Mouse (Mus musculus) olfactory bulb, adult 2 months (tissue): Measurements from ENCODE around the gene Wasf3. TPM values are rescaled to one million over a fixed set of nuclear protein-coding genes. Genes with fewer than 3 reads are reported as not detected.

ENCODE experiments used
- H3K27ac ChIP-seq: fragments of 200-500 bp; 2 replicates; pipeline ENCODE4 v1.5.1; 2012; ENCODE audit warnings: low read depth, low read length; ENCODE audit not compliant: insufficient read depth
- H3K4me1 ChIP-seq: fragments of 200-500 bp; 2 replicates; pipeline ENCODE4 v1.6.1; 2012; ENCODE audit warnings: low read length; ENCODE audit not compliant: control insufficient read depth, insufficient read depth
- H3K4me3 ChIP-seq: fragments of 200-500 bp; 2 replicates; pipeline ENCODE4 v1.5.1; 2012; ENCODE audit warnings: mild to moderate bottlenecking, low read depth, low read length, moderate library complexity; ENCODE audit not compliant: insufficient read depth
- CTCF ChIP-seq: fragments of 200-500 bp; IDR thresholded peaks from 2 replicates; pipeline ENCODE4 v1.5.1; 2012; ENCODE audit warnings: low read depth, mild to moderate bottlenecking, low read length, moderate library complexity; ENCODE audit not compliant: insufficient read depth
- POLR2A ChIP-seq: fragments of 200-500 bp; IDR thresholded peaks from 2 replicates; pipeline ENCODE4 v1.6.1; 2012; ENCODE audit warnings: mild to moderate bottlenecking, low read depth, low read length, moderate library complexity; ENCODE audit not compliant: insufficient read depth
- WGBS: fragments of 180-500 bp; shearing (Covaris S2); methylation state at CpG from one replicate; pipeline ENCODE4 v1.1.7; 2018; 5-methylcytosine and 5-hydroxymethylcytosine counted together
- polyA plus RNA-seq: library from polyadenylated mRNA; stranded (reverse); fragments of >200 nt; gene quantifications from 2 replicates; pipeline ENCODE4 v1.2.4, GENCODE M21; 2012; ENCODE audit warnings: low replicate concordance; ENCODE audit not compliant: missing spikeins, insufficient read depth, insufficient read length

Wasf3 gene
- polyA plus RNA-seq, 1 experiment, result not detected

GRCm38 (mm10) chr5:146362711-146363110 lies 22.1 kb upstream of the Wasf3 start:
- Histone ChIP-seq H3K4me3 (no peak overlapping the region), H3K4me1 (no peaks in the 10 kb centered on the region), H3K27ac (no peak overlapping the region)
- 85% methylated on average over 9 of the region's 9 CpGs for WGBS
- no peak for TF ChIP-seq POLR2A
- TF ChIP-seq CTCF, result no peak

- peaks cover 4% of the 10 kb centered on the region; the same call in 1 of the 2 replicates for H3K4me1 ChIP-seq
- WGBS, result 23% methylated on average over 2 of the region's 2 CpGs
- TF ChIP-seq POLR2A (no peak), CTCF (no peak)
Observed at GRCm38 (mm10) chr5:146368356-146368755, 16.4 kb upstream of the Wasf3 start.

GRCm38 (mm10) chr5:146368971-146369370 lies 15.8 kb upstream of the Wasf3 start:
- TF ChIP-seq POLR2A (no peak), CTCF (no peak)
- WGBS, result 64% methylated on average over 13 of the region's 13 CpGs
- no peak overlapping the region for H3K4me3 ChIP-seq
- H3K4me1 ChIP-seq, result peaks cover 4% of the 10 kb centered on the region; the same call in 1 of the 2 replicates
- H3K27ac ChIP-seq, result no peak overlapping the region

More at GRCm38 (mm10) chr5:146368356-146368755, 16.4 kb upstream of the Wasf3 start:
- H3K4me3 ChIP-seq, result no peak overlapping the region
- H3K27ac ChIP-seq, result no peak overlapping the region

DNA sequence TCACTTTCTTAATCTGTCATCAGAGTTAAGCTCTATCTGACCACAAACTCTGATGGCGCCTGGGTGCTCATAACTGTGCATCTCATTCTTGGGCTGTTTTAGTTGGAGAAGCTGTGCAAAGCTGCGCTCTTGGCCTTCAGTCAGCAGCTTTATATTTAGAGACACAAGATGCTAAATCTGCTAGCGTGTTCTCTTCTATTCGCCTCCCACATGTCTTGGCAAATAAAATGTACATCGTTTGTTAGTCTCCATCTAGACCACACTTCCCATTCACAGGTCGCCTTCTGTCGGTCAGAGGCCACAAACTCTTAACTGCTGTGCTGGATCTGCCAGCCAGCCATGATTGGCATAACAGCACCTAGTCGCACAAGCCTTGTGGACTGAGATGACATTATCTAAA lies 14.0 kb upstream of the Wasf3 start:
- Histone ChIP-seq H3K4me1 (peaks cover 4% of the 10 kb centered on the region; the same call in 1 of the 2 replicates), H3K4me3 (no peak overlapping the region), H3K27ac (no peak overlapping the region)
- WGBS, result 53% methylated on average over 8 of the region's 8 CpGs
- TF ChIP-seq POLR2A (no peak), CTCF (no peak)

GRCm38 (mm10) chr5:146373238-146373637 lies 11.5 kb upstream of the Wasf3 start:
- TF ChIP-seq CTCF (no peak), POLR2A (no peak)
- WGBS, result 75% methylated on average over 11 of the region's 11 CpGs
- Histone ChIP-seq H3K27ac (no peak overlapping the region), H3K4me3 (no peak overlapping the region), H3K4me1 (peaks cover 4% of the 10 kb centered on the region; the same call in 1 of the 2 replicates)

GRCm38 (mm10) chr5:146376601-146377000 lies 8.2 kb upstream of the Wasf3 start:
- Histone ChIP-seq H3K27ac (no peak overlapping the region), H3K4me1 (no peaks in the 10 kb centered on the region), H3K4me3 (no peak overlapping the region)
- 92% methylated on average over 4 of the region's 4 CpGs for WGBS
- TF ChIP-seq POLR2A (no peak), CTCF (no peak)

- Histone ChIP-seq H3K4me1 (no peaks in the 10 kb centered on the region), H3K27ac (no peak overlapping the region), H3K4me3 (no peak overlapping the region)
- TF ChIP-seq CTCF (no peak), POLR2A (no peak)
- WGBS, result 82% methylated on average over 8 of the region's 8 CpGs
Observed at GRCm38 (mm10) chr5:146380041-146380440, 4.7 kb upstream of the Wasf3 start.

GRCm38 (mm10) chr5:146382268-146382667 lies 2.5 kb upstream of the Wasf3 start:
- Histone ChIP-seq H3K27ac (no peak overlapping the region), H3K4me3 (no peak overlapping the region), H3K4me1 (no peaks in the 10 kb centered on the region)
- WGBS, result 87% methylated on average over 3 of the region's 3 CpGs
- TF ChIP-seq CTCF (no peak), POLR2A (no peak)

DNA sequence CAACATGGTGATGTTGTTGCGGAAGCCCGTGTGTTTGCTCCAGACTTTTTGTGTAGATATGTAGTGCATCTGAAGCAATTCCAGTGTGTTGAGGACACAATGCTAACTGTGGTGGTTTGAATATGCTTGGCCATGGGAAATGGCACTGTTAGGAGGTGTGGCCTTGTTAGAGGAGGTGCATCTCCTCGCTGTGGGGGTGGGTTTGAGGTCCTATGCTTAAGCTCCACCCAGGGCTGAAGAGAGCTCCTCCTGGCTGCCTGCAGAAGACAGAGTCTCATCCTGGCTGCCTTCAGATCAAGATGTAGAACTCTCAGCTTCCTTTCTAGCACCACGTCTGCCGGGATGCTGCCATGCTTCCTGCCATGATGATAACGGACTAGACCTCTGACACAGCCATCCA lies 1.4 kb upstream of the Wasf3 start:
- WGBS, result 86% methylated on average over 6 of the region's 6 CpGs

DNA sequence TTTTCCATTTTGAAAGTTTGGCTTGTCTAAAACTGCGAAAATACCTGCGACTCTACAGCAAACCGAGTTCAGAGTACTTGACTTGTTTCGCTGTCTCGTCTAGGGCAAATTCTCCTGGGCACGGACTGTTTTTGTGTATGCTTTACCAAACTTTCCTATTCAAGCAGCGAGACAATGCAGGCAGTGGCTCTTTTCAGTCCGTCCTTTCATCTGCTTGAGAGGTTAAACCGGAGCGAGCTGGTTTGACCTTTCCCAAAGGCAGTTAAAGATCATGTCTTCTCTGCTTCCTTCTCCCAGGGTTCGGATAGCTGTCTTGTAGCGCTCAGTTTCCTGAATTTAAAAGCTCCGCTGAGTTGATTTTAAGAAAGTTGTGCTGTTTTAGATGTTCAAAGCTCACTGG lies 1.2 kb downstream of the Wasf3 start:
- H3K4me3 ChIP-seq, result peak overlapping the region; percentile 47
- H3K27ac ChIP-seq, result 0 out of 2 replicates have a peak overlapping the region, but pooled peaks have one; percentile 0
- no peak for TF ChIP-seq CTCF
- TF ChIP-seq POLR2A, result no peak
- peaks cover 2% of the 10 kb centered on the region; the same call in 1 of the 2 replicates for H3K4me1 ChIP-seq
- WGBS, result 5% methylated on average over 13 of the region's 13 CpGs

More for the DNA sequence above, 1.4 kb upstream of the Wasf3 start:
- Histone ChIP-seq H3K4me3 (no peak overlapping the region), H3K27ac (no peak overlapping the region), H3K4me1 (no peaks in the 10 kb centered on the region)
- TF ChIP-seq POLR2A, result no peak
- TF ChIP-seq CTCF, result no peak
